Mouse (Mus musculus): Measurements from ENCODE around the gene Cyp2d10.
A peak's percentile ranks its signal among the peaks of the same experiment; 100 is the strongest.
"Not testable (repeated sequence)": the region's sequence is repeated elsewhere in the genome, so short reads cannot be mapped to it uniquely, and the experiment has no call there.

Cyp2d10 gene

DNA sequence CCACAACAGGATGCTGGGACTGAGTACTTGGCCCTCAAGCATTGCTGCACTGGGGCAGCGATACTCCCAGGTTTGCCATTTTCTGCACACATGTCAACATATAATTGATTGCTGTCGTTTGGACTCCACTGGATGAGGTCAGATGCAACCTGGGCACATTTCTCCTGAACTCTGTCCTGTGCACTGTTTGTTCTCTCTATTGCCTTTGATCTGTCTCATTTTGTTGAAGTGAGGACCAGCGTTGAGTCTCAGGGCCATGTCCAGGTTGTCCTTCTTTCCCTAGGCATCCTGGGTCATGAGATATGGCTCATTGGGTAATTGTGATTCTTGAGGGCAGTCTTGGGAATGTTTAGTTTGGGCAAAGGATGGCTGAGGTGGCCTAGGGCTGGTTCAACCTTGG lies 11.0 kb downstream of the Cyp2d10 start:
- not testable (repeated sequence) for DNase-seq

DNA sequence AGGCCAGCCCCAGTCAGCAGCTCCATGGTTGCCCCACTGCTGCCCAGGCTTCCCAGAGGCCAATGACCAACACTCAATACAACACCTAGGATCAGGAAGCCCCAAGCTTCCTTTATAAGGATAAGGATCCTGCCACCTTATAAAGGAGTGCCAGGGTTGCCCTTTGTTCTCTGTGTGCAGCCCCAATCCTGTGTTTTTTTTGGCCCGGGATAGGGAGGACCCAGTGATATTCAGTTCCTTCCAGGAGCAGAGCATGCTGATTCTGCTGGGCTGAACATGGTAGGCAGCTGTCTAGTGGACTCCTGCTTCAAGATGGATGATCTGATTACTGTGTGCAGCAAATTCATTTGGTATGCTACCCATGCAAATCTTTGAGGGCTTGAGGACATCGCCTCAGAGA lies 13.1 kb downstream of the Cyp2d10 start, which contains the start of gene Cyp2d11:
TSS of gene Cyp2d11 (minus strand) at position 101 of the 400 bp plus-strand sequence.
- DNase-seq = not testable (repeated sequence)

DNA sequence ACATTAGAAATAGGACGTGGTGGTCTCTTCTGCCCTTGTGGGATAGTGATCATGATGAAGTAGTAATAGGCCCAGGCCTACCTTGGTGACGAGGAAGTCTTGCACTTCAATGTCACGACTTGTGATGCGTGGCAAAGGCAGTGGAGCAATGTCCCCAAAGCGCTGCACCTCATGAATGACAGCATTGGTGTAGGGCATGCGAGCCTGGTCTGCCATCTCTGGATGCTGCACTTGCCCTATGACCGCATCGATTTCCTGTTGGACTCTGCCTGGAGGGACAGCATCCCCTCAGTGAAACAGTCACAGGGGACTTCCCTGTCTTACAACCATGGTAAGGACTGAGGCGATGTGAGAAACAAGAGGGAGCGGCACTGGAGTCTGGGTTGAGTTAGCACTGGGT lies 17.1 kb downstream of the Cyp2d10 start:
- DNase-seq = not testable (repeated sequence)

DNA sequence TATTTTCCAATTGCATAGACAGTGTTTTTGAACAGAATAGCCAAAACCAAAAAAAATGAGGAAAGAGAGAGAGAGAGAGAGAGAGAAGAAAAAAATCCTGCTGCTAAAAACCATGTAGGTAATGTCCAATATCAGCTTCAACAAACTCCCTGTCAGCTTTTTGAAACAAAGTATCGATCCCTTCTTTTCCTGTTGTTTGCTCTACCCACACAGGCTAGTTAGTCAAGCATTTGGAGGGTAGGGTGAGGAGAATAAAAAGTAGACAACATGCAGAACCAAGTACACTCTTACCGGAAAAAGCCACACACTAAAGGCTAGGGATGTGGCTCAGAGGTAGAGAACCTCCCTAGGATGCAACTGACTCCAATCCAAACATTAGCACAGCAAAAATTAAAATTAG lies 21.3 kb downstream of the Cyp2d10 start:
- DNase-seq = no peak

DNA sequence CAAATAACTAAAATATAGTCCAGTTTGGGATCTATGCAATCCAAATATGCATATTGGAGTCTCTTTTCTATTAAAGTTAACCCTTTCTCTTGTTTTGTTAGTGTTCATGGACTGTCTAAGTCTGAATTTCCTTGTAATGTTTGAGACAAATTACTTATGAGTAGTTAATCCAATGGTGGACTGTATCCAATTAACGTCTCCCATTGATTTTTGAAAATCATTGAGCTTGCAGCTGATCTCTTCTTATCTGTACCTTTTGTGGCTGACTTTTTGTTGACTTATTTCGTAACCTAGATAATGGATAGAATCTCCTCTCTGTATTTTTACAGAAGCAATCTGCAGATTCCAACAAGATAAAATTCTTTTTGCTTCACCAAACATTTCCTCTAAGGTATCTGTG lies 24.6 kb downstream of the Cyp2d10 start:
- DNase-seq = no peak

DNA sequence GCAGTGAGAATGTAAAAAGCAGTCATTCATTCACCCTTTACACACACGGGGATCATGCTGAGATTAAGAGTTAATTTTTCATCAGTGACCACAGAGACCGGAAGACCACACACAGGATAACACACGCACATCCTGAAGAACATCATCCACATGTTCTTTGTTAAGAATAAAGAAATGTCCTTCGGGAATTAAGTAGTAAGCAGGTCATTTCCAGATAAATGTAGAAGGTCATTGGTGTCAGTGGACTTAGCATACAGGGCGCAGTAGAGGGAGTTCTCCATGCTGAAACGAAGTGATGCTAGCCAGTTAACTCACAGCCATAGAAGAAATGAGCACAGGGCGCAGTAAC lies 26.3 kb downstream of the Cyp2d10 start:
- no peak for DNase-seq

DNA sequence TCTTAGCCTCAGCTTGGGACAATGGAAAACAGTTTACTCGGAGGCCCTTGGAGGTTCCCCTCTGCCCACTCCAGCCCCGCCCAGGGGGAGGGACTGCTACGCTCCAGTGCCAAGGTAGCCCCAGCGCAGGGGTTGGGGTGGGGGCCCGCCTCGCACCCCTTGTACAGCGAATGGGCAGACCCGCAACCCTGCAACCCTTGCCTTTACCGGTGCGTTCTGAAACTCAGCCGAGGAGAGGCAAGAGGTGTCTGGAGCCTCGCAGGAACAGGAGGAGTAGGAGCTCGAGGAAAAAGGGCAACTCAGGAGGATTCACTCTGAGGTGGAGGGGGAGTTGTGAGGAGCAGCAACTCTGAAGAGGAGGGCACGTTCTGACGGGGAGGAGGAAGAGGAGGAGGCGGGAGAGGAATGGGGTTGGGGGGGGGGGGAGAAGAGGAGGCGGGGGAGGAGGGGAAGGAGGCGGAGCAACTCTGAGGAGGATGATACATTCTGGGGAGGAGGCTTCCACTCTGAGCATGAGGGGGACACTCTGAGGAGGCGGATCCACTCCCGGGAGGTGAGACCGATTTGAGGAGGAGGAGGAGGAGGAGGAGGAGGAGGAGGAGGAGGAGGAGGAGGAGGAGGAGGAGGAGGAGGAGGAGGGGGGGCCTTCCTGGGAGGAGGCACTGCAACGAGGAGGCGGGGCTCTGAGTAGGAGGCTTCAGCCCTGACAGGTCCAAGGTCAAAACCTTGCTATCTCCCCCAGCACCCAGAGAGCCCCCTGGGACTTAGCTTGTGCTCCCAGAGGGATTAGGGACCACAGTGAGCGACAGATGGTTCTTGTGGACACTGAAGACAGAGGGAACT lies 26.9 kb downstream of the Cyp2d10 start, which contains the start of gene Cyp2d22:
TSS of gene Cyp2d22 (minus strand) at position 390 of the 843 bp plus-strand sequence.
- DNase-seq = peak; percentile 50 to 60

DNA sequence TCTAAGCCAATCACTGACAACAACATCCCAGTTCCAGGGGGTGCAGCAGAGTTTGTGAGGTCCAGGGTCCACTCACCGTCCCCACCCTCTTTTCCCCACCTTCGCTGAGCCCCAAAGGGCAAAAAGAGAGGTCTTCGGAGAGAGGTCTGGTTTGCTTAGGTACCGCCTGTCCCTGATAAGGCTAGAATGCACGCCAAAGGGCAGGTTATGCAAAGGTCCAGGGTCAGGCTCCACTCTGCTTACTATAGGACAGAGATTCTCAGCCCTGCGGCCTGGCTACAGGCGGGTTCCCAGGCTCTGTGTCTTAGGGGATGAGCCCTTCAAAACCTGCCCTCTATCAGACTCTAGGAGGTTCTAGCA lies 27.5 kb downstream of the Cyp2d10 start:
- DNase-seq = no peak

DNA sequence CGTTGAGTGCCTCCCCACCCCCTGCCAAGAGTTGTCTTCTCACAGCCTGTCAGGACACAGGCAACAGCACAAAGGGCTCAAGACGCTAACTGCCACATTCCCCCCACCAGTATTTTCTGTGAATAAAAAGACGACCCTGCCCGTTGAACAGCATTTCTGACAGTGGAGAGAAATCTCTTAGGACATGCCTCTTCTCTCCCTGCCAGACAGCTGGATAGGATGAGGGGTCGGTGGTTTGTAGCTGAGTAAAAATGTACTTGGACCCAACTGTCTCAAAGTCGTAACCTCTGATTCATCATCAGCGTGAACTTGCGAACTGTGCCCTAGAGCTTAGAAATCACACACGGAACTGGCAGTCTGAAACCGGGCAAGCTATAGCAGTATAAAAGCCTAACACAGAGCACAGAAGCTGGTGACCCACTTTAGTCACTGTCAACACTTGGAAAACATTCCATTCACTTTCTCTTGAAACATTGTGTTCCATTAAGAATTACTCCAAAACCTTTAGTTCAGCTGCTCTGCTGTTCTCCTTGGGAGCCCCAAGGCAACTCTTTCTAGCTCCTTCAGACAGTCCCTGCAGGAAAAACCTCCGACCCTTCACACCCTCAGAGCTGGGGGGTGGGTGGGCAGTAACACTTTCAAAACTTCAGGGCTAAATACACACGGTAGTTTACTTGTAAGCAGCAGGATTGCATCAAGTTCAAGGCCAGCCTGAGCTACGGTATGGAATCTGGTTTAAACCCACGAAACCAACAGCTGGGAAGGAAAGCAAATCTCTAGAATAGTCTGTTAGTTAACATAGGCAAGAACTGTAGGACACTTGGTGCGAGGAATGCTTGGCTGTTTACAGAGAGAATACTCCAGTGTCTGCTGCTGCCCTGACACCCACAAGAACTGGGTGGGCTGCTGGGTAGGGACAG lies 28.5 kb downstream of the Cyp2d10 start:
- no peak for DNase-seq

DNA sequence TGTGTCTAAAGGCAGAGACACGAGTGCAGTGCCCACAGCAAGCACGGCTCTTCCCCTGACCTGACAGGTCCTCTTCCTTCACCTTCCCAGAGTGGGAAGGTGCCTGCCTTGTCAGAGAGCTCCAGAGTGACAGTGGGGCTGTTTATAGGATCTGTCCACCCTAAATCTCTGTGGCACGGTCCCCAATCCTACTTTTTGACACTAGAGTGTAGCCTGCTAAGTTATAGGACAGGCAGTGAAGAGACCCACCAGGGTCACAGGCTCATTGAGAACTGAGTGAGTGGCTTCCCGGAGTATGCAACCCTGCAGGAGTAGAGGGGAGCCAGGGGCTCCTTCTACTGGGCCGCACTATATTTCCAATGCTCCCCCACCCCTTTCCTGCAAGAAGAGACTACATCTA lies 29.3 kb downstream of the Cyp2d10 start:
- DNase-seq = no peak

DNA sequence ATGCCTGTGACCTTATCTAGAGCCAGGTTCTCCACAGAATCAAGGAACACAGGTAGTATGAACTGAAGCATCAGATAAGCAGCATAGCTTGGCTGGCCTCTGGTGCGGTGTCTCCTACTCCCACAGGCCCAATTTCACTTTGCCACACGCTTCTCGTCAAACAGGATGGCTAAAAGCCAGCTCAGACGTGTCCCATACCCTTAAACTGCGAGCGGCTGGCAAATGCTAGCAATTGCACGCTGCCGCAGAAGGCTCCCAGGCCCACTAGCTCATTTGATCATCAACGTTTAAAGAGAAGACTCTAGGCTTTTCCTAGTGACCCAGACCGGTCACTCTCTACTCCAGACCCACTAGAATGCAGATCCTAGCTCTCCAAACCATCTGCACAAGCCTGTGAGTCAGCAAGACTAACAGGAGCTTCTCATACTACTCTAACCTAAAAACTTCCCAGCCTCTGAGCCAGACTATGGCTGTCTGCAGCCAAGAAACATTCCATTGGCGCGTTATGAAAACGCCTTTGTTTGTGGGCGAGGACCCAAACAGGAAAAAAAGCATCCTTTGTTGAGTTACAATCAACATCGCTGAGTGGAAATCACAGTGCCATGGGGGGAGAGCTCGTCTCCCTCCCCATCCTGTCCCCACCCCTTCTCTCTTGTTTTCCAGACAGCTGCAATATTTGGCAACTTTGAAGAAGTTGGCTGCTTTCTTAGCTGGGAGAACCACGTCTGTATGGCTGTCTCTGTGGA lies 30.4 kb downstream of the Cyp2d10 start:
- DNase-seq = peak in 1 of 2 experiments; percentile 41

DNA sequence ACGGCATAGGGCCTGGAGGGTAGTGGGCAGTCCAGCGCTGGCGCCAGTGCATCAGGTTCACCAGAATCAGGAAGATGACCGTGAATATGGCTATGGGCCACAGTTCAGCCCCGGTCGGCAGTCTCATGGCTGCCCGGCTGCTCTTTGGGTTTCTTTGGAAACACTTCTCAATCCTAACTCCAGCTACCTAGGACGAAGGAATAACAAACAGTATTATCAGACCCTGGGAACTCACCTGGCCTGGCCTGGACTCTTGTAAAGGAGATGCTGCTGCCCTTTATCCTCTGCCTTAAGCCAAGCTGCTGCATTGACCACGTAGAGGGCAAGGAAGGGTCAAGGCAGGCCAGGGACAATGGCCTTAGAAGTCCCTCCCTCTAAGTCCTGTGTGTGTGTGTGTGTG lies 31.1 kb downstream of the Cyp2d10 start:
- no peak for DNase-seq

DNA sequence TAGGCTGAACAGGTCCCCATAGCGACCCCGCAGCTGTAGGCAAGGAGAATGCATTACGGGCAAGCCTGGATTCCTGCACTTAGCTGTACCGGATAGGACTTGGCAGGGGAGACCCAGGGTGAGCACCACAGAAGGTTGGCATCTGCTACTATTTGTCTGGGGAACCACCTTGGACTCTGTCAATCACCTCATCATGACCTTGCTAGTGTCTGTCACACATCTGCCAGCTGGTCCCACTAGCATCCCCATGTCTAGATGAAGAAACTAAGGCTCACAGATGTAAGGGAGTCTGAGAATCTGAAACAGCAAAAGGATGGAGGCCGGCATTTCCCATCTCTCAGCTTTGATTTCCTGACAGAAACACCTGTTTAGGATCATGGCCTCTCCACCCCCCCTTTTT lies 32.6 kb downstream of the Cyp2d10 start:
- DNase-seq = no peak

DNA sequence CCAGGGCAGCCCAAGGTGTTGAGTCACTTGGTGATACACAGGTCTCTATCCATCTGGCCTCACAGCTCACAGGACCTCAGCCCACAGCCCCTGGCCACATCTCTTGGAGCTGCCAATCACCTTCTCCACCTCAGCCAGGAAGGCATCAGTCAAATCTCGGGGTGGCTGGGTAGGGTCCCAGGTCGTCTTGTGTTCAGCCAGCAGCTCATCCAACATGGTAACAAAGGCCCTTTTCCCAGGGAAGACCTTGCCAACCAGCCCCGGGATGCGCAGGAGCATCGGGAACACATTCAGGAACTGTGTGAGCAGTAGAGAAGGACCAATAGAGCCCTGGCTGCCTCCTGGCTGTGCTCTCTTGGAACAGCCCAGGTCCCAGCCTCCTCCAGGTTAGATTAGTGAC lies 34.0 kb downstream of the Cyp2d10 start:
- no peak for DNase-seq

DNA sequence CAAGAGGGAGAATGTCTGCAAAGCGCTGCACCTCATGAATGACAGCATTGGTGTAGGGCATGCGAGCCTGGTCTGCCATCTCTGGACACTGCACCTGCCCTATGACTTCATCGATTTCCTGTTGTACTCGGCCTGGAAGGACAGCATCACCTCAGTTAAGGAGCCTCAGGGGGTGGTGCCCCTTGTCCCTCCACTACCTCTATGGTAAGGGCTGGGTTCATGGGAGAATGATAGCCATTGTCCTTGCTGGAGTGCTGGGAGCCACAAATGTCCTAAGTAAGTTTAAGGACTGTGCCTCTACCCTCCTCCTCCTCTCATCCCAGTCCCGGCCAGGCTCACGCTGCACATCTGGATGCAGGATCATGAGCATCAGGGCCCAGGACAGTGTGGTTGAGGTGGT lies 34.5 kb downstream of the Cyp2d10 start:
- no peak for DNase-seq

DNA sequence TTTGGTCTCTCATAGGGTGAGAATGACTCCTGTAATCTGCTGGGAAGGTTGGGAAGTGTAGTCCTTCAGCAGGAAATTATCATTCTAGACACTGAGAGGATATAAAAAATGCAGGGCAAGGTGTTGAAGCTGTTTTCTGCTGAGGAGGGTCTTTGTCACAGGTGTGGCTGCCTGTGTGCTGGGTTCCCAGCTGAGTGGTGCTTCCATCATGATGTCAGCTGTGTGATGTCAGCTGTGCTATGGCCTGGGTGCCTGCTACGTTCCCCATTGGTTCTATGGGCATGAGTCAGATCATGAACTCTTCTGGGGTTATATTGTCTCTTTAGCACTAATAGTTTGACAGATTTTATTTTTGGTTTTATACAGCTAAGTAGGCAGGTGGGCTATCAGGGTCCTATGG lies 38.1 kb downstream of the Cyp2d10 start:
- DNase-seq = no peak

DNA sequence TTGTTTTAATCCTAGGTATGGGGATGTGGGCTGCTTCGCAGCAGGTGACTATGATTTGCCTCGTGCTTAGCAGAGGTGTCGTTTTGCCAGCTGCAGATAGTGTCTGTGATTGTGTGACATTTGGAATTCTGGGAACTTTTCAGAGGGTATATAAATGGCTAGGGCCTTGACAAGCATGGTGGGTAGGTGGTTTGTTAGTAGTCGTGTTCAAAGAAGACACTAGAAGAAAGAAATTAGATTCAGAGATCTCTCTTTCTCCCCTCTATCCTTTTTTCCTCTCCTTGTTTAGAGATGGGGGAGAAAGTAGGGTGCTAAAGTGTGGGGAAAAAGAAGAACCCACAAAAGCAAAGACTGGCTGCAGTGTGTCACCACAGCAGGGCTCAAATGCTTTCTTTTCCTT lies 38.8 kb downstream of the Cyp2d10 start:
- DNase-seq = no peak

DNA sequence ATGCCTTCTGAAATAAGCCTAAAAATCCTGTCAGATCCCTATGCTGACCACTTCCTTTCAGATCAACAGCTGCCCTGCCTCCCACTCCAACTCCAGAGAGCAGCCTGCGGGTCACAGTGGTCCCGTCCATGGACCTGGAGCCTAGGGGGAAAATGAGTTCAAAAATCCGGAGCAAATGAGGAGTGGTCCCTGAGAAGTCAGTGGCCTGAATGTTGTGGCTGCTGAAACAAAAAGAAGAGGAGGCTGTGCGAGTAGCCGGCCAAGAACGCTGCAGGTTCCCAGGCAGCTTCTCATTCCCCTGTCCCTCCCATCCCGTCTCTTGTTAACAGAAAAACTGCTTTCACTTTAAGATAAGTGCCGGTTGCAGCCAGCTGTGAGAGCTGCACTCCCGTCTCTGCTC lies 42.4 kb downstream of the Cyp2d10 start:
- DNase-seq = not testable (repeated sequence)

DNA sequence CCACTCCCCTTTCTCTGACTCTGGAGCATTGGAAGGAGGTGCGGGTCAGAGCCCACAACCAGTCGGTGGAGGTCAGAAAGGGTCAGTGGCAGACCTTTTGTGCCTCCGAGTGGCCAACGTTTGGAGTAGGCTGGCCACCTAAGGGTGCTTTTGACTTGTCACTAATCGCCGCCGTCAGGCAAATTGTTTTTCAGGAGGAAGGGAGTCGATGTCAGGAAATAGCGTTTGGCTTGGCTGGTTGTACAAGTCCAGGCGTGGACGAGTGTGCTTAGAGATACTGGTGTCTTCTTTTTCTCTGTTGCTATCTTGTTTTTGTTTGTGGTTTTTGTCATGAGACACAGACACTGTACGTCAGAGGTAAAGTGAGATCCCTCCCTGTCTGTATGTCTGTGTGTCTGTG lies 43.2 kb downstream of the Cyp2d10 start:
- DNase-seq = not testable (repeated sequence)

DNA sequence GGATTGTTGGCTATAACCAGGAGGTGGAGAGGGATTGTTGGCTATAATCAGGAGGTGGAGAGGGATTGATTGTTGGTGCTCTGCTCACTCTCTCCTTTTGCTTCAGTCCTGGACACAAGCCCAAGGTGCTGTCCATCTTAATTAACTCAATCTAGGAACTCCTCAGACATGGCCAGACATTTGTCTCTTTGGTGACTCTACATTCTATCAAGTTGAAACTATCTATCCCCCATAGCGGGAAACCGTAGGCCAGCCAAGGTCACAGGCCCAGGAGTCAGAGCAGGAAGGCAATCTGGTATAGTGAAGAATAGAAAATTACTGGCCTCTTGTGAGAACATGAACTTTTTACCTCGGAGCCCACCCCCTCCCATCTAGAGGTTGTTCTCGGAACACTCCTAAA lies 44.8 kb downstream of the Cyp2d10 start:
- DNase-seq = no peak

DNA sequence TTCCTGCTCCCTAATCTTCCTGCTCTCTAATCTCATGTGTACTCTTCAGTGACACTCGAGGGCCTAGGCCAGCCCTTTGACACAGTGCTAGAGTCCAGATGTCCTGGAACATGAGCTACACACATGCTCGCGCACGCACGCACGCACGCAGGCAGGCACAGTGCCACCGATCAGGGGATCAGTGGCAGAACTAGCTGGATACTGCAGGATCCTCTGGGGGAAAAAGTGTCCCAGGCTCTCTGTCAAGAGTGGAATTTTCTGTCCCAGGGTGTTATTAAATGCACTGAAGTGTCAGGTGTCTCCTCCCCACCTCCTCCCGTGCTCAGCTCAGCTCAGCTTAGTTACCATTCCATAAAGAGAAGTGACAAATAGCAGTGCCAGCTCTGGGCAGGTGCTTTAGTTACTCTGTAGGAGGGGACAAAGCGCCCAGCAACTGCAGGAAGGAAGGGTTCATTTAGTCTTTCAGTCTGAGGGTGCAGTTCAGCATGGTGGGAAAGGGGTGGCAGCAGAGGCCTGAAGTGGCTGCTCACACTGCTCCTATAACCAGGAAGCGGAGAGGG lies 45.5 kb downstream of the Cyp2d10 start:
- no peak for DNase-seq

DNA sequence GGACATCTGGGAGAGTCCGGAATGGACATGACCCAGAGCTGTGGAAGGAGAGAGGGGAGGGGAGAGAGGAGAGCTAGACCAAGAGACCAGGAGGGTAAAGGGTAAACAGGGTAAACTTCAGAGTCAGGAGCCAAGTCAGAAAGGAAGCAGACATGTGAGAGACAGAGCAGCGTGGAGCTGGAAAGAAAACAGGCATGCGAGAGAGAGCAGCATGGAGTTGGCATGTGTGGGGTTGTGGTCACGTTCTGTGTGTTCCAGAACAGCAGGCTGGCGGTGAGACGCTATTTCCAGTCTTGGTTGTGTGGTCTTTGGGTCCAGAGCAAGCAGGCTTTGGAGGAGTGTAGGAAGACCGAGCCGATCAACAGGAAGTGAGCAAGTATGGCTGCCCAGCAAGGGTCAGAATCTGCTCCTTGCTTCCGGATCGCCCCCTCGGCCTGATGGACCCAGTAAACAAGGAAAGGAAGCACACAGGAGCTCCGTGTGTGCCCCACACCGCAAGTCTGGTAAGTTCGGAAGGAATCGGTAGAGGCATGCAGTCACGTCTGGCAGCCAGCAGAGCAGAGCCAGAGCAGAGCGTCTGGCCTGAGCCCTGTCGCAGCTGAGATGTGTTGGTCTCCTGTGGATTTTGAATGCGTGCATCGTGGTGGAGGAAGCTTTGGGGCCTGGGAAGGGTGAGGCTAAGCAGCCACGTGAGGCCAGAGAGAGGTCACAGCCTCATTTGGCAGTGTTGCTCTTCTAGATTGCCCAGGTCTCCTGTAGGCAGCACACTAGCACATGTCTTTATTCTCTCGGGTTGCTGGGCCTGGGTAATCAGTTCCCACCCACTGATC lies 48.3 kb downstream of the Cyp2d10 start:
- DNase-seq = no peak

Measured in cerebellum, postnatal 10 days (tissue).